Mouse (Mus musculus) cortical plate, adult 2 months (tissue): ENCODE results near the gene Pld2.

Experiments used
- CTCF ChIP-seq: fragments of 200-500 bp; IDR thresholded peaks from 2 replicates; pipeline ENCODE4 v1.5.1; 2011; ENCODE audit warnings: mild to moderate bottlenecking, control low read depth, low read length; ENCODE audit not compliant: insufficient read depth; ENCODE audit errors: extremely low read depth
- POLR2A ChIP-seq: fragments of 200-500 bp; IDR thresholded peaks from 2 replicates; pipeline ENCODE4 v1.6.1; 2011; ENCODE audit warnings: mild to moderate bottlenecking, low read length, control low read depth; ENCODE audit not compliant: insufficient read depth; ENCODE audit errors: extremely low read depth

DNA sequence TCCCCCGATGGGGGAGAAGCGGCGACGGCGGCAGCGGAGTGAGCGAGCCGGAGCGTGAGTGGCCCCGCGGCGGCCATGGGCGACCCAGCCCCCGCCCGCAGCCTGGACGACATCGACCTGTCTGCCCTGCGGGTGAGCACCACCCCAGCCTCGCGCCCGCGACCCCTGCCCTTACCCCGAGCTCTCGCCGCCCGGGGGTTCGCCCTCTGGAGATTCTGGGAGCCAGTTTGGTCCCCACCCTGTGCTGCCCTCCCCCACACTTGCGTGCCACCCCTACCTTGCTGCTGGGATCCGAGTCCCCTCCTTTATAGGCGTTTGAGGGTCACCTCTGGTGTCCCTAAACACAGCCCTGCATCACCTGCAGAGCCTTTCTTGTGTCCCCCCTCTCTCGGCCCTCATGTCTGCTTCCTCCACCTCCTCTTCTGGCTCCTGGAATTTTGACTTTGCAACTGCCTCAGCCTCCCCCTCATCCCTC, 23.2 kb downstream of the Pld2 start:
- TF ChIP-seq CTCF, result no peak
- TF ChIP-seq POLR2A, result no peak
